Mouse (Mus musculus) megakaryocyte, embryonic 14.5 days (primary cell): ENCODE data around the gene 1700028P14Rik. TPM values are rescaled to one million over a fixed set of nuclear protein-coding genes. Genes with fewer than 3 reads are reported as not detected.

Experiments used
- H3K27me3 ChIP-seq: replicated peaks from 2 replicates; pipeline ENCODE3; 2012; ENCODE audit warnings: inconsistent platforms
- H3K36me3 ChIP-seq: replicated peaks from 2 replicates; pipeline ENCODE3; 2012; ENCODE audit warnings: low read length, inconsistent platforms, mixed read lengths
- H3K4me1 ChIP-seq: 2 replicates; pipeline ENCODE4 v1.6.1; 2012; ENCODE audit warnings: inconsistent platforms
- H3K4me3 ChIP-seq: replicated peaks from 2 replicates; pipeline ENCODE3; 2012; ENCODE audit warnings: moderate library complexity, mild to moderate bottlenecking, inconsistent platforms
- H3K9me3 ChIP-seq: 2 replicates; pipeline ENCODE4 v1.6.1; 2012; ENCODE audit warnings: inconsistent platforms
- FLI1 ChIP-seq: IDR thresholded peaks from 2 replicates; pipeline ENCODE4 v1.6.1; 2012; ENCODE audit warnings: low read length, inconsistent platforms, mixed read lengths
- GATA1 ChIP-seq: IDR thresholded peaks from 3 replicates; pipeline ENCODE4 v1.6.1; 2012; ENCODE audit warnings: mixed read lengths, low read length, inconsistent platforms, borderline replicate concordance
- polyA plus RNA-seq: library from polyadenylated mRNA; stranded (reverse); fragments of >175 nt; gene quantifications from 2 replicates; pipeline ENCODE4 v1.2.3, GENCODE M21; 2012; ENCODE audit warnings: low replicate concordance; ENCODE audit not compliant: insufficient read depth

1700028P14Rik gene
- polyA plus RNA-seq, 1 experiment = not detected

GRCm38 (mm10) chr19:23614268-23614667, 38.3 kb downstream of the 1700028P14Rik start:
- Histone ChIP-seq H3K9me3 (no peaks in the 10 kb centered on the region), H3K36me3 (no peaks in the 10 kb centered on the region), H3K4me3 (no peak overlapping the region), H3K4me1 (no peaks in the 10 kb centered on the region), H3K27me3 (no peaks in the 10 kb centered on the region)
- TF ChIP-seq FLI1 = no peak
- no peak for TF ChIP-seq GATA1

GRCm38 (mm10) chr19:23609724-23610123, 42.9 kb downstream of the 1700028P14Rik start:
- Histone ChIP-seq H3K4me3 (no peak overlapping the region), H3K9me3 (no peaks in the 10 kb centered on the region), H3K4me1 (no peaks in the 10 kb centered on the region), H3K27me3 (no peaks in the 10 kb centered on the region), H3K36me3 (no peaks in the 10 kb centered on the region)
- TF ChIP-seq FLI1 (no peak), GATA1 (no peak)

- H3K4me1 ChIP-seq = no peaks in the 10 kb centered on the region
- H3K9me3 ChIP-seq = no peaks in the 10 kb centered on the region
- H3K36me3 ChIP-seq = no peaks in the 10 kb centered on the region
- H3K4me3 ChIP-seq = no peak overlapping the region
- no peaks in the 10 kb centered on the region for H3K27me3 ChIP-seq
- no peak for TF ChIP-seq FLI1
- TF ChIP-seq GATA1 = no peak
Observed at GRCm38 (mm10) chr19:23607951-23608350, 44.7 kb downstream of the 1700028P14Rik start.

GRCm38 (mm10) chr19:23594950-23595349, 57.7 kb downstream of the 1700028P14Rik start:
- TF ChIP-seq GATA1 (no peak), FLI1 (no peak)
- no peaks in the 10 kb centered on the region for H3K27me3 ChIP-seq
- no peak overlapping the region for H3K4me3 ChIP-seq
- H3K9me3 ChIP-seq = no peaks in the 10 kb centered on the region
- H3K4me1 ChIP-seq = no peaks in the 10 kb centered on the region
- no peaks in the 10 kb centered on the region for H3K36me3 ChIP-seq

GRCm38 (mm10) chr19:23578606-23579355, 73.8 kb downstream of the 1700028P14Rik start:
- Histone ChIP-seq H3K36me3 (no peaks in the 10 kb centered on the region), H3K4me1 (no peaks in the 10 kb centered on the region), H3K4me3 (no peak overlapping the region), H3K27me3 (no peaks in the 10 kb centered on the region), H3K9me3 (peaks cover 3% of the 10 kb centered on the region; the same call in 1 of the 2 replicates)
- no peak for TF ChIP-seq FLI1
- TF ChIP-seq GATA1 = no peak

- no peaks in the 10 kb centered on the region for H3K4me1 ChIP-seq
- TF ChIP-seq GATA1 = no peak
- no peak for TF ChIP-seq FLI1
- H3K27me3 ChIP-seq = no peaks in the 10 kb centered on the region
- no peak overlapping the region for H3K4me3 ChIP-seq
- H3K9me3 ChIP-seq = peaks cover 3% of the 10 kb centered on the region; the same call in 1 of the 2 replicates
- no peaks in the 10 kb centered on the region for H3K36me3 ChIP-seq
Observed at GRCm38 (mm10) chr19:23576685-23577084, 75.9 kb downstream of the 1700028P14Rik start.

- no peaks in the 10 kb centered on the region for H3K27me3 ChIP-seq
- TF ChIP-seq GATA1 (no peak), FLI1 (no peak)
- no peaks in the 10 kb centered on the region for H3K9me3 ChIP-seq
- H3K36me3 ChIP-seq = no peaks in the 10 kb centered on the region
- no peak overlapping the region for H3K4me3 ChIP-seq
- no peaks in the 10 kb centered on the region for H3K4me1 ChIP-seq
Observed at GRCm38 (mm10) chr19:23563693-23564092, 88.9 kb downstream of the 1700028P14Rik start.

- Histone ChIP-seq H3K4me1 (no peaks in the 10 kb centered on the region), H3K36me3 (no peaks in the 10 kb centered on the region), H3K27me3 (no peaks in the 10 kb centered on the region), H3K4me3 (no peak overlapping the region), H3K9me3 (no peaks in the 10 kb centered on the region)
- TF ChIP-seq FLI1 (no peak), GATA1 (no peak)
Observed at GRCm38 (mm10) chr19:23562588-23562987, 90.0 kb downstream of the 1700028P14Rik start.

GRCm38 (mm10) chr19:23562061-23562460, 90.6 kb downstream of the 1700028P14Rik start:
- no peaks in the 10 kb centered on the region for H3K9me3 ChIP-seq
- TF ChIP-seq FLI1 (no peak), GATA1 (no peak)
- no peaks in the 10 kb centered on the region for H3K36me3 ChIP-seq
- no peaks in the 10 kb centered on the region for H3K4me1 ChIP-seq
- no peak overlapping the region for H3K4me3 ChIP-seq
- no peaks in the 10 kb centered on the region for H3K27me3 ChIP-seq

GRCm38 (mm10) chr19:23553450-23553849, 99.2 kb downstream of the 1700028P14Rik start:
- Histone ChIP-seq H3K4me1 (no peaks in the 10 kb centered on the region), H3K27me3 (peaks cover 2% of the 10 kb centered on the region), H3K36me3 (no peaks in the 10 kb centered on the region), H3K9me3 (no peaks in the 10 kb centered on the region), H3K4me3 (no peak overlapping the region)
- TF ChIP-seq GATA1 = no peak
- no peak for TF ChIP-seq FLI1

GRCm38 (mm10) chr19:23545604-23546003, 107.0 kb downstream of the 1700028P14Rik start:
- H3K4me1 ChIP-seq = no peaks in the 10 kb centered on the region; the same call in 1 of the 2 replicates
- TF ChIP-seq FLI1 = no peak
- TF ChIP-seq GATA1 = no peak
- H3K9me3 ChIP-seq = no peaks in the 10 kb centered on the region
- no peaks in the 10 kb centered on the region for H3K36me3 ChIP-seq
- no peak overlapping the region for H3K4me3 ChIP-seq
- peaks cover 2% of the 10 kb centered on the region for H3K27me3 ChIP-seq
